Mouse (Mus musculus) kidney, embryonic 16.5 days (tissue): ENCODE results near the gene Gm21103. TPM values are rescaled to one million over a fixed set of nuclear protein-coding genes. Genes with fewer than 3 reads are reported as not detected.
"Not testable (repeated sequence)": the region's sequence is repeated elsewhere in the genome, so short reads cannot be mapped to it uniquely, and the experiment has no call there.

Source experiments
- ATAC-seq: fragments of 200-750 bp; cut with Nextera tagmentation; 2 replicates; pipeline ENCODE4 v1.8.0; 2017; ENCODE audit warnings: moderate TSS enrichment; ENCODE audit not compliant: low FRiP score, low TSS enrichment
- H3K27ac ChIP-seq: fragments of 300-500 bp; sonication (generic); 2 replicates; pipeline ENCODE4 v1.5.1; 2014; ENCODE audit warnings: low read length
- H3K27me3 ChIP-seq: fragments of 300-500 bp; sonication (generic); 2 replicates; pipeline ENCODE4 v1.6.1; 2014; ENCODE audit warnings: low read length, control low read depth, mixed read lengths; ENCODE audit not compliant: insufficient read depth
- H3K36me3 ChIP-seq: fragments of 300-500 bp; sonication (generic); 2 replicates; pipeline ENCODE4 v1.6.1; 2014; ENCODE audit warnings: low read length, control low read depth, mixed read lengths; ENCODE audit not compliant: insufficient read depth
- H3K4me1 ChIP-seq: fragments of 300-500 bp; sonication (generic); 2 replicates; pipeline ENCODE4 v1.6.1; 2014; ENCODE audit warnings: low read length, control low read depth, mixed read lengths; ENCODE audit not compliant: insufficient read depth
- H3K4me2 ChIP-seq: fragments of 300-500 bp; sonication (generic); replicated peaks from 2 replicates; pipeline ENCODE4 v1.6.1; 2014; ENCODE audit warnings: low read depth, low read length
- H3K4me3 ChIP-seq: fragments of 300-500 bp; sonication (generic); 2 replicates; pipeline ENCODE4 v1.5.1; 2014; ENCODE audit warnings: mild to moderate bottlenecking, low read length
- H3K9ac ChIP-seq: fragments of 300-500 bp; sonication (generic); replicated peaks from 2 replicates; pipeline ENCODE4 v1.6.1; 2014; ENCODE audit warnings: low read length
- H3K9me3 ChIP-seq: fragments of 300-500 bp; sonication (generic); 2 replicates; pipeline ENCODE4 v1.6.1; 2016; ENCODE audit warnings: low read length, control low read depth
- WGBS: fragments of 180-500 bp; shearing (Covaris S2); extraction: QIAGEN DNeasy Blood & Tissue Kit; methylation state at CpG from one replicate; pipeline ENCODE4 v1.1.7; 2014; 5-methylcytosine and 5-hydroxymethylcytosine counted together
- polyA plus RNA-seq: library from polyadenylated mRNA; unstranded; fragments of >200 nt; fragmentation: Nextera tagmentation; extraction: Ambion mirVana; gene quantifications from 2 replicates; pipeline ENCODE4 v1.2.1, GENCODE M21; 2015

The Gm21103 gene
- polyA plus RNA-seq, result not detected in 2 replicates

- H3K27me3 ChIP-seq, H3K27ac ChIP-seq, H3K36me3 ChIP-seq, H3K4me1 ChIP-seq, H3K9me3 ChIP-seq, ATAC-seq, H3K4me3 ChIP-seq, H3K9ac ChIP-seq, H3K4me2 ChIP-seq: not testable (repeated sequence)
- 82% methylated on average over 2 of the region's 2 CpGs for WGBS
Measured at GRCm38 (mm10) chr14:6304743-6305142, at the start of gene Gm21103. TSS of gene Gm21103 (minus strand) at chr14:6304843.

- not testable (repeated sequence) for H3K27me3 ChIP-seq, H3K4me2 ChIP-seq, H3K36me3 ChIP-seq, H3K4me3 ChIP-seq, H3K4me1 ChIP-seq, H3K27ac ChIP-seq, ATAC-seq, H3K9ac ChIP-seq, H3K9me3 ChIP-seq
- no CpG with 5 or more reads among the region's 10 CpGs for WGBS
Measured at GRCm38 (mm10) chr14:6343578-6343977, 38.9 kb upstream of the Gm21103 start, which contains the start of gene Gm3618. TSS of gene Gm3618 (minus strand) at chr14:6343678.

GRCm38 (mm10) chr14:6286931-6287715, 17.5 kb downstream of the Gm21103 start, which contains the start of gene Gm3411:
TSS of gene Gm3411 (minus strand) at chr14:6287250.
- H3K27me3 ChIP-seq, ATAC-seq, H3K9me3 ChIP-seq, H3K36me3 ChIP-seq, H3K4me1 ChIP-seq, H3K27ac ChIP-seq: not testable (repeated sequence)
- Histone ChIP-seq H3K9ac (0 out of 2 replicates have a peak within 1 kb of the TSS, but pooled peaks have one; percentile 44), H3K4me3 (peak within 1 kb of the TSS; percentile 49), H3K4me2 (peak within 1 kb of the TSS; percentile 62)
- 2% methylated on average over 37 of the region's 57 CpGs for WGBS

Other genes with a start within 250 kb of the Gm21103 start
- not detected in 2 replicates for gene Gm6337, start 246.6 kb downstream of the Gm21103 start, polyA plus RNA-seq
- 0.46 and 0.55 TPM in 2 replicates for gene Gm8206, start 210.9 kb downstream of the Gm21103 start, polyA plus RNA-seq
- 1.0 and 1.5 TPM in 2 replicates for gene Gm3468, start 196.2 kb downstream of the Gm21103 start, polyA plus RNA-seq
- gene Gm3476, start 179.0 kb downstream of the Gm21103 start, polyA plus RNA-seq, result not detected in 2 replicates
- not detected in 2 replicates for gene Gm21560, start 85.6 kb downstream of the Gm21103 start, polyA plus RNA-seq
- gene Gm3411, start 17.6 kb downstream of the Gm21103 start, polyA plus RNA-seq, result 0.94 and 1.5 TPM in 2 replicates
- not detected in 2 replicates for gene Gm3618, start 38.8 kb upstream of the Gm21103 start, polyA plus RNA-seq
- not detected in 2 replicates for gene Gm16440, start 85.5 kb upstream of the Gm21103 start, polyA plus RNA-seq
- 0.24 and 0.78 TPM in 2 replicates for gene Gm3591, start 107.6 kb upstream of the Gm21103 start, polyA plus RNA-seq
- gene Gm3594, start 139.8 kb upstream of the Gm21103 start, polyA plus RNA-seq, result not detected in 2 replicates
- not detected in 2 replicates for gene Gm8356, start 232.4 kb upstream of the Gm21103 start, polyA plus RNA-seq